ENCODE assay signal across 15 mouse cellular contexts in the genomic region with DNA sequence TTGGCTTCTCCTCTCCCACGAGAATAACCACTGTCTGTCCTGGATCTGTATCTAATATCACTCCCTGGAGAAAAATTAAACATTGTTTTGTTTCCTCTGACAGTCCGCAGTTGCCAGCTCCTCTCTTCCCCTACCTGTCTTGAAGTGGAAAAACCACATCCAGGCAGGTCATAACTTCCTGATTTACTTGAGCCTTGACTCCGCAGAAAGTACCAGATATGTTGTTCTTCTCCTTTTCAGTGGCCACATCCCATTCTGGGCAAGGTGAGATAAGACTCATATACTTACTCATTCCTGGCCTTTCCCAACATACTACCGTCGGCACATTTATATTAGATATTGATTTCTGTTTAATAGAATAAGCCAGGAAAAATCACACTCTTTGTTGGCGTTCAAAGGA.
"Had no signal": no experiment of that assay in that cellular context is flagged by ENCODE, and none has a peak within 500 bp of the region (broad histone marks: within the 10 kb centered on the region; RNA-seq: fewer than 3 reads in every experiment).

No protein-coding gene starts in this region.

- DNase-seq: retina, postnatal 1 day; right cerebral cortex, adult 18-20 months; right cerebral cortex, postnatal 14 days; right cerebral cortex, postnatal 25 days; right cerebral cortex, postnatal 4 days; spleen, adult 18-20 months; thymus, adult 18-20 months; thymus, adult 2 months; thymus, postnatal 14 days; thymus, postnatal 25 days; thymus, postnatal 36 days; thymus, postnatal 4 days had no signal

- H3K4me3 ChIP-seq: neural tube, embryonic 13.5 days; neural tube, embryonic 15.5 days; stomach, embryonic 15.5 days had no signal

- H3K4me1 ChIP-seq: neural tube, embryonic 15.5 days; stomach, embryonic 15.5 days had no signal
